Mouse (Mus musculus): ENCODE data around the gene Hoxd1.

Hoxd1 gene

DNA sequence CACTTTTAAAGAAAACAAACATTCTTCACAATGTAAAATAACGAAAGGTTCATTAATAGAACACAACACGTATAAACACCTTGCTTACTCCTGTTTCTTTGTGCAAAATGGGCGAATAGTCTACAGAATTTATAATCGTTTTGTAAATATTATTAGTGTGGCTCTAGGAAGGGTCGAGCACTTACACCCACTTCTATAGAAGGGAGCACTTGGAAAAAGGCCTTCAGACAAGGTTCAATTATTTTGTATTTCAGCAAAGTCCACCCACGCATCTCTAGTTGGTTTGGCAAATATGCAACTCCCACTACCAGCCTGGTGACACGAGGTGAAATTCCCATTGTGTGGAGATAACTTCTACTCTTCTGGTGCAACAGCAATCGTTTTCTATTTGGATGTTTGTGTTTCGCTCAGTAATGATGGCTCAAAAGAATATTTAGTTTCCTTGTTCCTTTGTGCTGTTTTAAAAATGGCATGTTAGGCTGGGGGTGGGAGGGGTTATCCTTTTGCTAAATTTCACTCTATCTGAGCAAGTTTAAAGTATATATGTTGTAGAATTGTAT lies 14.3 kb upstream of the Hoxd1 start:
- no peak for DNase-seq (ENCODE audit: inconsistent ontology term)

- no peak for DNase-seq (ENCODE audit: inconsistent ontology term)
Observed at GRCm38 (mm10) chr2:74749337-74750121, 13.3 kb upstream of the Hoxd1 start.

DNA sequence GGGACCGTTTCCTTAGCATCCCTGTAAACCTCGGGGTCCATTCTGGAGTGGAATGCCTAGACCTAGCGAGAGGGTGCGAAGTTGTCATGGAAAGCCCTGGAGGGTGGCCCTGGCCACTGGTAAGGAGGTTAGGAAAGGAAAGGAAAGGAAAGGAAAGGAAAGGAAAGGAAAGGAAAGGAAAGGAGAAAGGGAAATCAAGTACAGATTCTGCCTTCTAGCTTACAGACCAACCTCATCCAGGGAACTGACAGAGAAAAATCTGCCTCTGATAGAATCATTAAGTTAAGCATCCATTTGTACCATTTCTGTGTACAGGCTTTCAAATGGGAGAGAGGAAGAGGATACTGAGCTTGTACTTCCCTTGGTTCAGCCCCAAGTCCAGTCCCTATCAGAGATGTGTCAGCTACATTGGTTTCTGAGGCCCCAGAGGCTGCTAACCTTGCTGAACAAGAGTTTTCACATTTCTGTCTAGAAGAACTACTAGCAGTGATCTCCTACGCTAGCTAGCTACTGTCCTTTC lies 12.0 kb upstream of the Hoxd1 start:
- DNase-seq (ENCODE audit: inconsistent ontology term) = no peak

DNA sequence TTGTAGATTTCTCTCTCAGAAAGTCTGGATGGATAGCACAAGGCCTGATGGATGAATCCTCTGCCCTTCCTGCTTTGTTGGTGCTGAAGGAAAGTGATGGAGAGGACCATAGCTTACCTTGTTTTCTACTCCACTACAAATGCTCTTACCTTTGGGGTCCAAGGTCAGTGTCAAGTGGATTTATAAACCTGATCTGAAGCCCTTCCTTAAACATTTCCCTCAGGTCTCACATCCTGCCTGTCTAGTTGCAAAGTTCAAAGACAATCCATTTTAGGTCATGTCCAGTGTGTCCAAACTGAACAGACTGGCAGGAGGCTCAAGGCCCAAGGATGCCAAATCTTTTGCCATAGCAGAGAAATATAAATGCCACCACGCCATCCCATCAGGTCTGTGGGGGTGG lies 10.9 kb upstream of the Hoxd1 start:
- DNase-seq (ENCODE audit: inconsistent ontology term) = no peak

DNA sequence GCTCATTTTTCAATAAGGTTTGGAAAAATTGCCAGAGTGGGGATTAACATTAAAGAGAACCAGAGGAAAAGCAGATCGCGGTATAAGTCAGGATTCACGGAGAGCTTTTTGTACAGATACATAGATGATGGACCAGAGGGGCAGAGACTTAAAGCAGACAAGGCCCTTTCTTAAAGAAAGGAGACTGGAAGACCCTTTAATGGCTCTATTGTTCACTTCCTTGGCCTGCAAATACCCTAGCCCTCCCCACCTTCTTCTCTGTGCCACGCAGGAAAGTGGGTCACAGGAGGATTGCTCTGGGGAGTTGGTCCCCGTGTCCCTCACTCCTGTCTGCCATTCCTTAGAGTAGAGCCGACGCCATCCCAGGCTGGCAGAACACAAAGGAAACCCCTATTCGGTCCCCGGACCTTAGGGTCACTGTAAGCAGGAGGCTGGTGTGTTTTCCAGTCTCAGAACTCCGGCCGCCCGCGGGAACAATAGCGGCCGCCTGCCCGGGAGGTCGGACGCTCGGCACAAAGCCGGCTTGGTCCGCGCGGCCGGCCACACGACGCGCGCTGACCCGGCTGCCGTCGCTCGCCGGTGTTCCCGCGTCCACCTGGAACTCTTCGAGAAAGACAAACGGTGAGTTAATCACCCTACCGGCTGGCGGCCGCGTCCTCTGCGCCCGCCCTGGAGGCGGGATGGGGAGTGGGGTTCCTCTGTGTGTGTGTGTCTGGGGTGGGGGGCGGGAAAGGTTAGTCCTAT lies 10.2 kb upstream of the Hoxd1 start:
- no peak for DNase-seq (ENCODE audit: inconsistent ontology term)

DNA sequence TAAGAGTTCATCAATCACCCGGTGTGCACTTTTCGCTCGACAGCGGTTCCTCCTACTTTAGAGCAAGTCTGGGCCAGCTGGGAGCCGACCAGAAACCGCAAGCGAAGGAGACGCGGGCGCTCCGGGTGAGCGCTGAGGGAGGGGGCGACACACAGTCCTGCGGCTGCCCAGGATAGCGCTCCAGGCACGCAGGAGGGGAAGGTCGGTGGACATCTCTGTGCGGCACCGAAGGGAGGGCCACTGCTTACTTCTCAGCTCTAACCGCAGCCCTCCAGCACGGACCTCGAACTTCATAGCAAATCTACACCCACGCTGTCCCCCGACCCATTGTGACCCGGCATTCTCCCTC lies 9.6 kb upstream of the Hoxd1 start:
- DNase-seq (ENCODE audit: inconsistent ontology term) = no peak

DNA sequence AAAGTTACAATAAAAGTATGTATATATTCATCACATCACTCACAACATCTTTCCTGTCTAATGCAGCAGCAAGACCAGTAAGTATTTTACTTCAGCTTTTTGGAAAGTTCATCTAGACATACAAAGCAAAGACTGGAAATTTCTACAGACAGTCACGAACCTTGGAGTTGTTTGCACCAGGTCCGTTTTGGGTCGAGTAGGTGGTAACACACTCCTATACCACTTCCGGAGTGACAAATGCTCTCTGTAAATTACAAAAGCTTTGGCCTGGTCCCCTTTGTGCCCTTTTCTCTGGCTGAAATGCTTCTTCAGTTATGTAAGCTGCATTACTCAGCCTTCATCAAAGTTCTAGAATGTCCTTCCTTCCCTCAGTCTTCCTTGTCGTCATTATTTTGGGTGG lies 9.1 kb upstream of the Hoxd1 start:
- DNase-seq (ENCODE audit: inconsistent ontology term) = no peak

DNA sequence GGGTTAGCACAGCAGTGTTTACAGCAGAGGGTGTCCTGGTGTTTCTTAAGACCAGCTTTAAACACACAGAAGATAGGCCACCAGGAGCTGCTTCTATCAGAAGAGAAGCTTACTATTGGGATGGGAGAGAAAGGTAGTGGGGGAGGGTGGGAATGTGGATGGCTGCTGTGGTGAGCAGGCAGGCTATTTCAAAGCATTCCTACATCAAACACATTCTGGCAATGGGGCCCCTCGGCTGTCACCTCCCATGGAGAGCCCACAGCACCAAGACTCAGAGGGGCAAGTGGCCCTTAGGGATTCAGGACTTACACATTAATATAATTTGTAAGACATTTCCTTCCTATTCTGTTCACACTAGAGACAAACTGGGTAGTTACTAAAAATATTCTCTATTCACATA lies 2.6 kb upstream of the Hoxd1 start:
- no peak for DNase-seq (ENCODE audit: inconsistent ontology term)

DNA sequence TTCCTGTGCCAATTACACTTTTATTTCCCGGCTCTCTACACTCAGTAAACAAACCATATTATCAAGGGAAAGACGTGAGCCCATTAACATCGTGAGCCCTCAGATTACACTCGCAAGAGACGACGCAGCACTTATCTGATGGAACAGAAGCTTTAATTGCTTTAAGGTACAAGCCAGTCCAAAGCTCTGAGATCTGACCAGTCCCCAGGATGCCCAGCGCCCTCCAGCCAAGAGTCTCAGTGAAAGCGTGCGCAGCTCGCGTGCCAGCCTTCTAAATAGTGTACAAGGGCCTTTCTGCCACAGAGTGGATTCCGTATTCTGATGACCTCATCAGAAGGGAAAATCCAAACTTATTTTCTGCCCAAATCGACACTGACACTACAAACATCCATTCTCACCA lies 839 bp upstream of the Hoxd1 start:
- DNase-seq (ENCODE audit: inconsistent ontology term) = no peak

DNA sequence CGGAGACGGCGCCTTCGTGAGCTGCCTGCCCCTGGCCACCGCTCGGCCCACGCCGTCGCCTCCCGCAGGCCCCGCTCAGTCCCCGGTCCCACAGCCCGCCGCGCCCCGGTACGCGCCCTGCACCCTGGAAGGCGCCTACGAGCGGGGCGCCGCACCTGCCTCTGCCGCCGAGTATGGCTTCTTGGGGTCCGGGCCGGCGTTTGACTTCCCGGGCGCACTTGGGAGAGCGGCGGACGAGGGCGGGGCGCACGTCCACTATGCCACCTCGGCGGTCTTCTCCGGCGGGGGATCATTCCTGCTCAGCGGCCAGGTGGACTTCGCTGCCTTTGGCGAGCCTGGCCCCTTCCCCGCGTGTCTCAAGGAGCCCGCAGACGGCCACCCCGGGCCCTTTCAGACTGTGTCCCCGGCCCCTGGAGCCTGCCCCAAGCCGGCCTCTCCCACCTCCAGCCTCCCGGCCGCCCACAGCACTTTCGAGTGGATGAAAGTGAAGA lies 510 bp downstream of the Hoxd1 start:
- no peak for DNase-seq (ENCODE audit: inconsistent ontology term)

DNA sequence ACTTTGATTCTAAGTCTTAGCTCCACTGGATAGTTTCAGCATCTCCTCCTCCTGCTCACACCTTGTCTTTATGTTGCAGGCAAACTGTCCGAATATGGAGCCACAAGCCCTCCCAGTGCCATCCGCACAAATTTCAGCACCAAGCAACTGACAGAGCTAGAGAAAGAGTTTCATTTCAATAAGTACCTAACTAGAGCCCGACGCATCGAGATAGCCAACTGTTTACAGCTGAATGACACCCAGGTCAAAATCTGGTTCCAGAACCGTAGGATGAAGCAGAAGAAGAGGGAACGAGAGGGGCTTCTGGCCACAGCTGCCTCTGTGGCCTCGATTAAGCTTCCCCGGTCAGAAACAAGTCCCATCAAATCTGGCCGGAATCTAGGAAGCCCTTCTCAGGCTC lies 1.2 kb downstream of the Hoxd1 start:
- DNase-seq (ENCODE audit: inconsistent ontology term) = no peak

DNA sequence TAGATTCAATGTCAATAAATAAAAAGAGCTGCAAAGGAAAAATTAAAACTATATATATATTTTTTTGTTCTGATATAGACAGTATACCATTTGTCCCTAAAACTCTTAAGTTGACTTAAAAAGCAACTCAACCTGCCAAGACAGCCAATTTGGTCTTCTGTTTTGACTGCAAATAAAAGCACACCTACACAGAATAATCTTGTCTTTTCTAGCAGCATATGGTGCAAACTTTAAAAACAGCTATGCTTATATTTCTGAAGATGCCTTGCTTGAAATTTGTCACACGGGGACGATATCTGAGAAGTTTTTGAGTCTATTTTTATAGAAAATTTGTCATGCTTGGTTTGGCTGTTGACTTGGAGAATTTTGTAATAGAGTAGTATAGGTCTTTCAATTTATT lies 11.6 kb downstream of the Hoxd1 start:
- DNase-seq (ENCODE audit: inconsistent ontology term) = no peak

DNA sequence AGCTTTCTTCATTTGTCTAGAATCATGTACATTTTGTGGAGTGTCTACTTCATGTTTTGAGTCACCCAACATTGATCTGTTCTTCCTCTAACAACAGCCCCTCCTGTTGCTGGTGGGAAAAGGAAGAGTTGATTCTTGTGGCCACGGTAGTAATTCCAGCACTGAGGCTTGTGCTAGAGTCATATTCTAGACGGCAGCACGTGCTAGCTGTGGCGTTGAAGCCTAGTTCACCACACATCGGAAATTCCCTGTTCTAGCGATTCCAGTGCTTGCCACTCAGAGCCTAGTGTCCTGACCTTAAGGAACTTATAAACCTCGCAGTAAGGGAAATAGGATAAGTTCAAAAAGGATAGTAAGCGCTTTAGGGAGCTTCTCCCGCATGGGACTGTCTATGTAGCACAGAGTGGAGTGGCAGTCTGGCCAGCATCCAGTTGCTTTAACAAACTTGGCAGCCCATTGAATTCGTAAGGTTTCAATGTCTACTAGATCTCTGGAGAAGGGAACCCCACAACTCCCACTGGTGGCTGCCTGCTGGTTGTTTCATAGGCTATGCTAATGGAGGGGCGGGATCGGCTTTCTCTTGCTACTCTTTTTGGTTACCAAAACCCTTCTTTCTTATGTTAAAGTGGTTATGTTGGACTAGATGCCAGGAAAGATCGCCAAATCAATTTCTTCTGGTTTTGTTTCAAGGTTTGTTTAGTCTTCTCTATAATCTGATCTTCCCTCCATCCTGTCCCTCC lies 14.9 kb downstream of the Hoxd1 start:
- DNase-seq (ENCODE audit: inconsistent ontology term) = no peak

GRCm38 (mm10) chr2:74781386-74781785 lies 18.6 kb downstream of the Hoxd1 start:
- DNase-seq (ENCODE audit: inconsistent ontology term) = no peak

- no peak for DNase-seq (ENCODE audit: inconsistent ontology term)
Observed at GRCm38 (mm10) chr2:74795531-74795930, 32.8 kb downstream of the Hoxd1 start.

- no peak for DNase-seq (ENCODE audit: inconsistent ontology term)
Observed at GRCm38 (mm10) chr2:74808431-74808830, 45.7 kb downstream of the Hoxd1 start.
